Mouse (Mus musculus): ENCODE data around the gene Klhl5.

GRCm38 (mm10) chr5:65063266-65063665, 44.1 kb upstream of the Klhl5 start:
- TF ChIP-seq POLR2A (IDR thresholded peaks at IDR 0.05; ENCODE audit: insufficient read depth, low read depth, low read length), result no peak
- TF ChIP-seq CTCF (IDR thresholded peaks at IDR 0.05), result no peak
- no peak for TF ChIP-seq EP300 (IDR thresholded peaks at IDR 0.05; ENCODE audit: insufficient read depth, low read depth, low read length)
